Mouse (Mus musculus): ENCODE results near the gene Ccser1.
"Not testable (repeated sequence)": the region's sequence is repeated elsewhere in the genome, so short reads cannot be mapped to it uniquely, and the experiment has no call there.

The Ccser1 gene

DNA sequence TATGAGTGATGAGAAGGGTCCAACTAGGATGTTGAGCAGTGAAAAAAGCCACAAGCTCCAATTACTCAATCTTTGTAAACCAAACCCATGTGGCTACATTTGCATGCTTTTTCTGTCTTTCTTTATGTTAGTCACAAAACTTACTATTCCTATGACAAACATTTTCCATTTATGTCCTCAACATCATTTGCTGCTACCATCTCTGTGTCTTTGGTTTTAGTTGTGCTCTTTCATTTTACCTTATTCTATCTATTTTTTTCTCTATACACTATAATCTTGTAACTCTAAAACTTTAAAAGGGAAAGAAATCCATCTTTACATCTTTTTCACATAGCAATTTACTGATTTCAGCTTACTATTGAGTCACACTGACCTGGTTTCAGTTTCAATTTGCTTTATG, 834.2 kb downstream of the Ccser1 start:
- no peak for DNase-seq (ENCODE audit: low read depth, low spot score)

DNA sequence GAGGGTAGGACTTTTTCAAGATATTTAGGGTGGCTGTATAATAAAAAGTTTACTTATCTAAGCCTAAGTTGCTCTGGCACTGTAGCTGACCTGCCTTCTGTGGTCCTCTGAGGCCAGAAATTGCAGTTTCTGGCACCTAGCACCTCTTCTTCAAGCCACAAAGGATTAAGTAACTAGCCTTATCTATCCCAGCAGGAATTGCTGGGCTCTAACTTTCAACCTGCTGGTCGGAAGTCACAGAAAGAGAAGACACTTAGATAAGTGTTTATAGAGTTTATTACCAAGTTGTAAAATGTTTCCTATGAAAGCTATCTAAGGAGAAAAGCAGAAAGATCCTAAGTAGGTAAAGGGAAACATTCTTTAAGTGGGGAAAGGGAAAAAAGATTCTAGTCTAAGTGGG, 864.3 kb downstream of the Ccser1 start:
- DNase-seq (ENCODE audit: low read depth, low spot score): no peak

DNA sequence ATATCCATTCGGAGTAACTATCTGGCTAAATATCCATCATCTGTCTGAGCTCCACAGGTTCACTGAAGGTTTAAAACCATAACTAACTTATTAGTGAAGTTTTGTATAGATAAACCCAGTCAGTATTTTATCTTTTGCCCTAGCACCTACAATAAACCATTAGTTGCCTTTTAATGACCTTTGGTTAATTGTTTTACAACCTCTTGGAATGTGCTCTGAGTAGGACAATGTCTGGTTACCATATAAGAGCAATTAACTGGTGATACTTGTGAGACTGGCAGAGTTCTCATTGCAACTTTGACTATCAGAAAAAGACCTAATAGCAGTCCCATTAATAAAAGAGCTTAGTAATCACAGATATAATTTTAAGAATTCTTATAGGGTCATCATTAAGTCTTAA, 864.9 kb downstream of the Ccser1 start:
- DNase-seq (ENCODE audit: low read depth, low spot score): not testable (repeated sequence)

DNA sequence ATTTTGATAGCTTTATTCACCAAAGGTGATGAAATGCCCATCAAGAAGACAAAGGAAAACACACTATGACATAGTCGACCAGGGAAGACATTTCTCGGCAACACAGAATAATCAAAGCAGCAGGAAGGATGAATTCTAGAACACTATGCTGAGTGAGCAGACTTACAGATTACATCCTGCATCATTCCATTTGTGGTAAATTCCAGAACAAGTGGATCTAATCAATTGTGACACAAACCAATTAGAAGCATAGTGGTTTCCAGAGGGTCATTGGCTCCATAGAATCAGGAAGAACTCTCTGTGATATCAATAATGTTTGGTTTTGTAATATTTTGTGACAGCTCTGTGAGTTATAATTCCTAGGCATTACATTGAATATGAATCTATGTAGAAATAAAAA, 875.2 kb downstream of the Ccser1 start:
- no peak for DNase-seq (ENCODE audit: low read depth, low spot score)

DNA sequence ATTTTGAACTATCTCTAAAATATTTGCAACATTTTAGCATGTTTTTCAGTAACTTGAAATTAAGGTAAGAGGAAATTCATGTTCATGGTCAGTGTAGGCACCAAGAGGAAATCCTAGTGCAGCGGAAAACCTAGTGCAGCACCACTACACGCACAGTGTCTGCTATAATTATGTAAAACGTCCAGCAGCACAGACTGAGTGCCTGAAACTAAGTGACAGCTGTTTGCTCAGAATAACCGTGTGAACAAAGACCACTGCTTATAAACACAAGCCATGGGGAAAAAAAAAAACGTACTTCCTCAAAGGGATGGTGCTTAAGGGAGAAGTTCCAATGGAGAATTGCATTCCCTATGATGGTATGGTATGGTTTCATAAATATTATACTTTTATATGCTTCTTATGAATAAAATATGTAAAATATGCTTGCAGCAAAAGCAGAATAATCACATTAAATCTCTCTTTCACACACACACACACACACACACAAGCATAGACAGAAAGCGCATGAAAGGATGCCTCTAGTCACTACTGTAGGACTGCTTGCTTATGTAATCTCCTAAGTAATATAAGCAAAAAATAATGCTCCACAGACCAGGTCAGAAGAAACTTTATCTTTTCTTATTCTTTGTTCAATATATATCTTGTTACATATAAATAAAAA, 886.4 kb downstream of the Ccser1 start:
- DNase-seq (ENCODE audit: low read depth, low spot score): peak; percentile 16

DNA sequence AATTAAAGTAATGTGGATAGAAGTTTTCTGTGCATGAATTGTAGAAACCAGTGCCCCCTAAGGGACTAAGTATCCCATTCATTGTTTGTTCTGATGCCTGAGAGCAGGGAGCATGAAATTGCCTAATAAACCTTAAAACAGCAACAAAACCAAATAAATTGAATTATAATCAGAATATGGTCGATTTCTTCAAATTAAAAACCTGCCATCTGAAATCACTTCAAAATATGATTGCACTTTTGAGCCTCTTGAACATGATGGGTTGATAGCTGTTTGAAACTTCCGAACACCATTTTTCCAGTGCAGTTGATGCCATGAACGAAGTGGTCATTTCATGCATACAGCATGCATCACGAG, 886.9 kb downstream of the Ccser1 start:
- no peak for DNase-seq (ENCODE audit: low read depth, low spot score)

DNA sequence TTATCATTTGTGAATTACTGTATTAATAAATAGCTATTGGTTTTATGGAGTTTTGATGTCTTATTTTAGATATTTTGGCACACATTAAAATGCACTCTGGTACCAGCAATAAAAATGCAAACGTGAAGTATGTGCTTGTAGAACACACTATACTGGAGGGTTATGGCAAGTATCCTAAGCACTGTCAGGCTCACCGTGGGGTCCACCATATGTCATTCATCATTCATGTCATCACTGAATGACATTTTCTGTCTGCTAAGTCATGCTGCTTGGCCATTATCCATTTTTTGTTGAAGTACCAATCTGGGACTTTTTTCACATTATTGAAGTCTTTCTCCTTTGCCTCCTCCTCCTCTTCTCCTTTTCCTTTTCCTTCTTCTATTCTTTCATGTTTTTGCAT, 925.3 kb downstream of the Ccser1 start:
- DNase-seq (ENCODE audit: low read depth, low spot score): no peak

DNA sequence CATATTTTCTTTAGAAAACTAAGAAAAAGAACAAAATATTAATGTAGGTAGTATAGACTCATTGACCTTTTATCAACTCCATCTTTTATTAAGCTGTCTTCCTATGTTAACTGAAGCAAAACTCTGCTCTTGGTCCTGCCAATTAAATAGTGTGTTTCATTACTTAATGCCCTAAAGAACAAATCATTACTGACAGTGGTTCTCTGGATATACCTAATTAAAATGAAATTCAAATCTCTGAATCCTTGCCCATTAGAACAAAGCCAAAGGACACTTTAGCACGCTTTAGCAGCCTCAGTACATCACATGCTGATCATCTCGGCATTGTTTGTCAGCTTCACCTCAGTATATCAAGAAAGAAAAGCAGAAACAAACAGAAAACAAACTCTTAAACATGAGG, 952.4 kb downstream of the Ccser1 start:
- DNase-seq (ENCODE audit: low read depth, low spot score): no peak

DNA sequence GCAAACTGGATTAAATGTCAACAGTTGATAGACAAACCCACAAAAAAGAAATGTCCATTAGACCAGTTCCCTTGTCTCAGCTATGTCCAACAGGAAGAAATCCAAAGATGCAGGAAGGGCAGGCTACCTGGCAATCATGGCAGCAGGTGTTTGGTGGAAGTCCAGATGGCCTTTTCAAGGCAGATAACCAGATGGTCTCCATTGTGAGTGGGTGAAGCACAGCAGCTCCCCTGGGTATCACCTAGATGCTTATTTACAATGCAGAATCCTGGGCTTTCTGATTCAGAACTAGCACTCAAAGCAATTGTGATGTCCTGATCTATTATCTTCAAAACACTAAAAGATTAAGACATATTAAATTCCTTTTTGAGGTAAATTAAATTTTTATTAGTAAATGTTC, 980.2 kb downstream of the Ccser1 start:
- DNase-seq (ENCODE audit: low read depth, low spot score): no peak

DNA sequence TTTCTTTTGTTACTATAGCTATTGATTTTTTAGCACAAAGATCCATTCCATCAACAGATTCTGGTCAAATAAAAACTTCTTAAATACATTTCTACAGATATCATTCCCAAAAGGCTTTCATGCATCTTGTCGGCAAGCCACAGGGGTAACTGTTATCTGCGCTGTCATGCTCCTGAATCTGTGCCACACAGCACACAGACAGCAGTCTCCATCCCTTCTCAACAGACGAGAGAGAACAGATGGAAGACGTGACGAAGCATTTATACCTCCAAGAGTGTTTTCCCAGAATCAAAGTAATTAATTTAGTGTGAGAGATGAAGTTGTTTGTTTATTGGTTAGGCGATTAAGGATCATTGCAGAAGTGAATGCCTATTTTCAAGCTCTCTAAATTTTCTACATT, 982.5 kb downstream of the Ccser1 start:
- DNase-seq (ENCODE audit: low read depth, low spot score): peak; percentile 22

DNA sequence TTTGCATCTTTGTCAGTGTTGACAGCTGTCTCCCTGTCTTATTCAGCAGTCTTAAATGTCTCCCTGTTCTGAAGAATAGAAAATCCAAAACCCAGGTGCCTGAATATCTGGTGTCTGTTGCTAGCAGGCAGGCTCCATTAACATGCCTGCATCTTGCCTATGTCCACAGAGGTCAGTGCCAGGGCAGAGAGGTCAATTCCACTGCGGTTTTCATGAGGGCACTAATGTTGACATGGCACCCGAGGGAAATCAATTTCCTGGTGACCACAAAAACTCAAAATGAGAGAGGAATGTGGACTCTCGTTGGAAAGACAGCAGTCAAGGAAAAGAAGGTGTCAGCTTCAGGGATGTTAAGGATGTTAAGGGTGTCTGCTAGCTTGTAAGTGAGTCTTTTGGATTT, 983.7 kb downstream of the Ccser1 start:
- no peak for DNase-seq (ENCODE audit: low read depth, low spot score)

DNA sequence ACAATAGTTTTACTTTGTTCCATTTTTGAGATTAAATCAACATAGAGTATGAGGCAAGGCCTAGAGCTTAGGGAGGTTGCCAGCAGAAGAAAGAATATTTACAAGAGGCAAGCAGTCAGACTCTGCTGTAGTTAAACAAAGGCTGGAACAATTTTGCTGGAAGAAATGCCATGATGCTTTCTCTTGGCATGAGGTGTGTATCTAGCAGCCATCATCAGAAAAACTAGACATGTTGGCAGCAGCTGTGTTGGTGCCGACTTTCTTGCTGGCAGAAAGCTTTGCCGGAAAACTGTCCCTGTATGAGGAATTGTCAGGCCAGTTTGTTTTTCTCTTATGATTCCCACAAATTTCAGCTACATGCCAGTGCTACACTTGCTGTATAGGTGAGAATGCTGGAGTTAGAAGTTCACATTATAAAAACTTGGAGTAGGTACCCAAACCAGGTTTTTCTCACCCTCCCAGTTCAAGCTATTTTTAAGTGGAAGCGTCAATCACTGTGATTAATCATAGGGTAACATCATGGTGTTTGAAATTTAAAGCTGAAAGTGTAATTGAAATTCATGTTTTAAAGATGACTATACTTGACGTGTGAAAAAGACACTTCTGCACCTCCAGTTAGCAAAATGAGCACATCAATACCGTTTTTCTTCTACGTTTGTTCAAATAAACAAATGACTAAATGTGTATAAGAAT, 1016.5 kb downstream of the Ccser1 start:
- peak; percentile 45 for DNase-seq (ENCODE audit: low read depth, low spot score)

DNA sequence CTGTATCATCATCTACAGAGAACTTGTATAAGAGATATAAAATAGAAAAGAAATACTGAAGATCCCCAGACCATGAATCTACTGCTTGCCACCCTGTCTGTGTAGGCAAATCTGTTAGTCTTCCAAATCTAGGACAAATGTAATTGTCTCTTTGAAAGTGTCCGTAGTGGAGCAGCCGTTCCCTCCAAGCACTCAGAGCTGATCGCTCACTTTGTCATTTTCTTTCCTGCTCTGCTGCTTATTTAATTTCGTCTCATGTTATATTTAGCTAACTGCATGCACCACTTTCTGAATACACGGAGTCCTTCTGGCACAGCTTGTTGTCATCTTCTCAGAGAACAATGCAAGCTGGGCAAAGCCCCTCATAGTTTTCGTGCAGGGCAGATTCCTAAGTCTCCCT, 1018.6 kb downstream of the Ccser1 start:
- peak; percentile 67 for DNase-seq (ENCODE audit: low read depth, low spot score)

DNA sequence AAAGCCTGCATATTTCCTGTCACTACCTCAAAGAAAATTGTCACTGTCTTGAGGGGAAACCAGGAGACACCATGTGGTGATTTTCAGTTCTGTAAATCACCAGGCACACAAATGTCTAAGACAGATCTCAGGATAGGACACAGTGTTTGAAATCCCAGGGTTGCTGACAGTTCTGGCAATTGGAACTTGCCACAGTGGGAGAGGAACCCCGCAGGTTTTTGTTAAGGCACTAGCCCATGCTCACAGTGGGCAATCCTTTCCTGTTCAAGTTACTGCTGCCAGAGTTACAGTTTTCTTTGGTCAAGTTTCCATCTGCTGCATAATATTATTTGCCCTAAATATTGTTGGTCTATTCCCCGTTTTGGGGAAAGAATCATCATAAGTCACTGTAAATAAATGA, 1024.9 kb downstream of the Ccser1 start:
- DNase-seq (ENCODE audit: low read depth, low spot score): no peak

DNA sequence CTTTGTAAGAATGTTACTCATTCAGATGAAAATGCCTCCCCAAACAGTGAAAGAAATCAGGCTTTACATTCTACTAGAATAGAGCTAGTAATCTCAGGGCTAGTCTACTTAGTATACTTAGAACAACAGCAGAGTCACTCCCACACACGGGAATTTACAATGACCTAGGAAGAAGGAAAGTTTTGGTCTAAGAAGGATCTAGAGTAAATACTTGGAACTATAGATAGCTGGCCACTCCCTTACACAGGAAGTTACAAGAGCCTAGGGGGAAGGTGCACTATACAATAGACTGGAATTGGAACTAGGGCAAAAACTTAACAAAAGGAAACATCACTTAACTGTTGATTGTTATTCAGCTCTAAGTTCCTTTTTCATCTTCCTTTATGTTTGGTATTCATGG, 1041.7 kb downstream of the Ccser1 start:
- DNase-seq (ENCODE audit: low read depth, low spot score): no peak

DNA sequence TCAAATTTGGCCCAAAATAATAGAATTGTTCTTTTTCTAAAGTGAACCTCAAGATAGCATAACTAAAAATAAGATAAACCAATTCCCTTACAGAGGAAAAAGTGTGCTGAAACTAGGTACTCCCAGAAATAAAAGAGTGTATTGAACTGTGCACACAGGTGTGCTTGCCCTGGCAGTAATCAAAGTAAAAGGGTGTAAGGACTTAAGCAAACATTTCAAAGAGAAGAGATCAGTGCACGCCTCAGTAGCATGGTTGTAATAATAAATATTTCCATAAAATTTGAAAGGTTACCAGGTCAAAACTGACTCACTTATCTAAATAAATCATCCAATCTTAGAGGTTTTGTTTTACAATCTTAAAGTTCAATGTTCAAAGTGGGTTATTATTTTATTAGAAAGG, 1083.8 kb downstream of the Ccser1 start:
- DNase-seq (ENCODE audit: low read depth, low spot score): no peak

DNA sequence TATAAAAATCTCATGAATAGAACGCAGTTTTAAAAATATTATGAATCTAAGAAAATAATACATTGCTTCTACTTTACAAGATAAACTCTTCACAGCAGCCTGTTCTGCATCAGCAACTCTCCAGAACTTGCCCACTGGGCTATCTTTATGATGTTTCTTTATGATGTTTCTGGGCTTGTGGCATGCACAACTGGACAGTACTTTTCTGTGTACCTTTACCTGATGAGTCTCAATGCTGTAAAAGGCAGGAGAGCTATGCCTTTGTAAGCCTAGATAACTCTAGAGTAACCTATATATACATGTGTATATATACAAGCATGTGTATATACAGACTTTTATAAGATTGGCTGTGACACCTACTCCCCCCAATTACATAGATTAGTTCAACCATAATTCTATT, 1084.4 kb downstream of the Ccser1 start:
- no peak for DNase-seq (ENCODE audit: low read depth, low spot score)

DNA sequence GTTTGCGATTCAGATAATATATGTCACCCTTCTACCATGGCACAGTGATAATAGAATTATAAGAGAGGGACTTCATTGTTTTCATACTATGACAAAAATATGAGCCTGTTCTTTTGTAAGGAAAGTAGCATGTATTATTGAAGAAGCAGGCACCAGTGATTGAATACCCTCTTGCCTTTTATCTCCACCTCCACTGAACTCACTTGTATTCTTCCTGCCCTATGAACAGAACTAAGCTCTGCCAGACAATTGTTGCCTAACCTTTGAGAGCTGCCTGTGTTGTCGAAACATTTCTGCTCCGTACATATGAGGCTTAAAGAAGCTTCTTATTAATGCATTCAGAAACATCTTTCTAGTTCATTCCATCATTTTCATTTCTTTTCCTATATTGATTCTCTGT, 1101.1 kb downstream of the Ccser1 start:
- no peak for DNase-seq (ENCODE audit: low read depth, low spot score)

DNA sequence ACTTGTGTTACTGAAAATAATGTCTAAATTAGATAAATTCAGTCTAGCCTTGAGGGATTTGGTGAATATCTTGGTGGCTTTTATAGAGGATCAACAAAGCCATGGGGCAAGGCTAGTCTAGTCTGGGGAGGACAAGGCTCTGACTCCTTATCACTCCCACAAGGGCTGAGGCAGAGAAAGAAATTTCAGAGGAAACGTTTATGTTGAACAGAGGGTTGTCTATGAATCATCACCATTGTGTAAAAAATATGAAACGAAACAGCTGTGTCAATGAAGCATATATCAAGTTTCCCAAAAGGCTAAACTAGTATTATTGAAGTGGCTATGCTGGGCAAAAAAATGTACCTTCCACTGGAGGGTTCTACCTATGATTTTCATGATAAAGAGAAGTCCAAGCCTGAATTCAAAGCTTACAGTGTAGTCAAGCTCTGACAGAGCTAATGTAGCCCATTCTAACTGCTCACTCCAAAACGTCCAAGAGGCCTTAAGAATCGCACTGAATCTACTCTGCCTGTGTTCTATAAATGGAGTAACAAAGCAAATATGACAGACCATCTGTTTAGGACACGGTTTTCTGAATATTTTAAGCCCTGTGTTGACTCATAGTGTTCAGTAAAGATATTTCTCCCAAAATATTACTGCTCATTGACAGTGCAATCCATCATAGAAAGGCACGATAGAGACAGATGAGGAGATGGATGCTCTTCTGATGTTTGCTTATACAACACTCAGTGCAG, 1121.6 kb downstream of the Ccser1 start:
- DNase-seq (ENCODE audit: low read depth, low spot score): peak; percentile 73

DNA sequence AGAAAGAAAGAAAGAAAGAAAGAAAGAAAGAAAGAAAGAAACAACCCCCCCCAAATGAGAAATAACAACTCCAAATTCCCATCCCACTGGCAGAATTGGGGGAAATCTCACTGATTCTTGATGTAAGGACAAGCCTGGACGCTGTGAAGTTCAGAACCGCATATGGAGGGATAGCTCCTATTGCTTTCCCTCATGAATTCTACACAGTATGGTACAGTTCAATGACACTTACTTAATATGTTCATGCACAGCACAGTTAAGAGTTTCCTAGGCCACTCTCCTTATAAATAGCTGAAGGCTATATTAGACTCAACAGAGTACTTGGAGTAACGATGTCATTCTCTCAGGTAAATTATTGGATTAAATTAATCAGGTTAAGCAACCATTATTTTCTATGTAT, 1138.5 kb downstream of the Ccser1 start:
- no peak for DNase-seq (ENCODE audit: low read depth, low spot score)

DNA sequence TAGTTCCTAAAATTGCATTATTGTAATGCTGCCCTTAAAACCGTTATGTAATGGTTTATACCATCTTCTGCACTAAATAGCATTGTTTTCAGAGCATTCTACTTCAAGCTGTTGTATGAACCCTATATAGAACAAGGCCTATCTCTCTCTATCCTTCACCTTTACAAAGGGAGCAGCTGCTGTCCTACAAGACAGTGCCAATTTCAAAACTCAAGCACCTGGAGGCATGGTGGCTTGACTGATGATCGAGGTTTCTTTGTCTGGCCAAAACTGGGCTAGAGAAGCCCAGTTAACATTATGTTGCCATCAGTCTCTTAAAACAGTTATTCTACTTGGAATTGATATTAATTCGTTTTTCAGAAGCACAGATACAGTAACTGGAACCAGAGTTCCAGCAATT, 1160.2 kb downstream of the Ccser1 start:
- no peak for DNase-seq (ENCODE audit: low read depth, low spot score)

DNA sequence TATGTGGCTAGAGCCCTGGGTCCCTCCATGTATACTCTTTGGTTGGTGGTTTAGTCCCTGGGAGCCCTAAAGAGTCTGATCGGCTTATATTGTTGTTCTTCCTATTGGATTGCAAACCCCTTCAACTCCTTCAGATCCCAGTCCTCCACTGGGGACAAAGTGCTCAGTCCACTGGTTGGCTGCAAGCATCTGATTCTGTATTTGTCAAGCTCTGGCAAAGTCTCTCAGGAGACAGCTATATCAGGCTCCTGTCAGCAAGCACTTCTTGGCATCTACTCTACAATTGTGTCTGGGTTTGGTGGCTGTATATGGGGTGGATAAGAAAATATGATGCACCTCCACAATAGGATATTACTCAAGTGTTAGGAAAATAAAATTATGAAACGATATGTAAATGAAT, 1187.7 kb downstream of the Ccser1 start:
- no peak for DNase-seq (ENCODE audit: low read depth, low spot score)
